Mouse (Mus musculus): ENCODE measurements around the gene P2rx7.
"Not testable (repeated sequence)": the region's sequence is repeated elsewhere in the genome, so short reads cannot be mapped to it uniquely, and the experiment has no call there.

P2rx7 gene

GRCm38 (mm10) chr5:122646050-122646449, 2.3 kb downstream of the P2rx7 start:
- no peak for DNase-seq (ENCODE audit: low read depth, low spot score)

GRCm38 (mm10) chr5:122647256-122647924, 3.7 kb downstream of the P2rx7 start:
- peak; percentile 53 for DNase-seq (ENCODE audit: low read depth, low spot score)

GRCm38 (mm10) chr5:122647952-122648374, 4.3 kb downstream of the P2rx7 start:
- DNase-seq (ENCODE audit: low read depth, low spot score) = not testable (repeated sequence)

- DNase-seq (ENCODE audit: low read depth, low spot score) = peak; percentile 96
Observed at GRCm38 (mm10) chr5:122649264-122649663, 5.6 kb downstream of the P2rx7 start.

GRCm38 (mm10) chr5:122650100-122650499, 6.4 kb downstream of the P2rx7 start:
- no peak for DNase-seq (ENCODE audit: low read depth, low spot score)

GRCm38 (mm10) chr5:122652506-122652905, 8.8 kb downstream of the P2rx7 start:
- peak; percentile 54 for DNase-seq (ENCODE audit: low read depth, low spot score)

GRCm38 (mm10) chr5:122653112-122653445, 9.4 kb downstream of the P2rx7 start:
- peak; percentile 89 for DNase-seq (ENCODE audit: low read depth, low spot score)

- peak; percentile 94 for DNase-seq (ENCODE audit: low read depth, low spot score)
Observed at GRCm38 (mm10) chr5:122653446-122654267, 9.9 kb downstream of the P2rx7 start.

- DNase-seq (ENCODE audit: low read depth, low spot score) = no peak
Observed at GRCm38 (mm10) chr5:122654268-122654573, 10.5 kb downstream of the P2rx7 start.

- no peak for DNase-seq (ENCODE audit: low read depth, low spot score)
Observed at GRCm38 (mm10) chr5:122656808-122657207, 13.1 kb downstream of the P2rx7 start.

- no peak for DNase-seq (ENCODE audit: low read depth, low spot score)
Observed at GRCm38 (mm10) chr5:122662501-122662900, 18.8 kb downstream of the P2rx7 start.

- no peak for DNase-seq (ENCODE audit: low read depth, low spot score)
Observed at GRCm38 (mm10) chr5:122665036-122665435, 21.3 kb downstream of the P2rx7 start.

GRCm38 (mm10) chr5:122668981-122669897, 25.5 kb downstream of the P2rx7 start:
- DNase-seq (ENCODE audit: low read depth, low spot score) = peak; percentile 44

GRCm38 (mm10) chr5:122671641-122672040, 27.9 kb downstream of the P2rx7 start:
- peak; percentile 69 for DNase-seq (ENCODE audit: low read depth, low spot score)

- peak; percentile 71 for DNase-seq (ENCODE audit: low read depth, low spot score)
Observed at GRCm38 (mm10) chr5:122672298-122672697, 28.6 kb downstream of the P2rx7 start.

GRCm38 (mm10) chr5:122676002-122676401, 32.3 kb downstream of the P2rx7 start:
- no peak for DNase-seq (ENCODE audit: low read depth, low spot score)

- no peak for DNase-seq (ENCODE audit: low read depth, low spot score)
Observed at GRCm38 (mm10) chr5:122677983-122678382, 34.3 kb downstream of the P2rx7 start.

GRCm38 (mm10) chr5:122679881-122680280, 36.2 kb downstream of the P2rx7 start:
- DNase-seq (ENCODE audit: low read depth, low spot score) = peak; percentile 92

- no peak for DNase-seq (ENCODE audit: low read depth, low spot score)
Observed at GRCm38 (mm10) chr5:122681276-122681675, 37.6 kb downstream of the P2rx7 start.

GRCm38 (mm10) chr5:122683926-122684325, 40.2 kb downstream of the P2rx7 start:
- DNase-seq (ENCODE audit: low read depth, low spot score) = no peak

GRCm38 (mm10) chr5:122687391-122687790, 43.7 kb downstream of the P2rx7 start:
- no peak for DNase-seq (ENCODE audit: low read depth, low spot score)

- no peak for DNase-seq (ENCODE audit: low read depth, low spot score)
Observed at GRCm38 (mm10) chr5:122689153-122689552, 45.4 kb downstream of the P2rx7 start.

All from brain, adult 2 months (tissue).